ENCODE assay signal across 19 mouse cellular contexts in the genomic region with DNA sequence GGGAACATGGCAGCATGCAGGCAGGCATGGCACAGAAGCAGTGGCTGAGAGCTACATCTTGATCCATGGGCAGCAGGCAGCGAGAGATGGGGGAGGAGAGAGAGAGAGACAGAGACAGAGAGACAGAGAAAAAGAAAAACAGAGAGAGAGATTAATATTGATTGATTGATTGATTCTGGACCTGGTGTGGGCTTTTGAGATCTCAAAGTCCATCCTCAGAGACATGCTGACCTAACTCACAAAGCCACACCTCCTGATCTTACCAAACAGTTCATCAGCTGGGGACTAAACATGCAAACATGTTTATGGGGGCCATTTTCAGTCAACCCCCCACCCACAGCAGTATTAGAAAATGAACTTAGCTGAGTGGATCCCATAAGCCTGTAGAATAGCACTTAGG.
DNase-seq lines count a peak whose midpoint lies in the region; ATAC-seq and TF ChIP-seq lines count a peak whose summit lies in the region.
"Had no signal": no experiment of that assay in that cellular context is flagged by ENCODE, and none has a peak within 500 bp of the region (broad histone marks: within the 10 kb centered on the region; RNA-seq: fewer than 3 reads in every experiment).

No protein-coding gene starts in this region.

- no peak overlapping the region for H3K4me2 ChIP-seq in liver, embryonic 11.5 days
- H3K4me2 ChIP-seq in liver, postnatal 0 days (ENCODE audit: low read depth, low read length): no peak overlapping the region

- TF ChIP-seq POLR2A in liver, adult 2 months (IDR thresholded peaks at IDR 0.05; ENCODE audit: extremely low read depth, insufficient read depth, low read length): no peak

- H3K4me3 ChIP-seq in liver, adult 2 months (ENCODE audit: insufficient read depth, low read depth, low read length): no peak overlapping the region
- no peak overlapping the region for H3K4me3 ChIP-seq in liver, embryonic 11.5 days (ENCODE audit: low read depth, low read length)
- H3K4me3 ChIP-seq in liver, postnatal 0 days (ENCODE audit: low read depth, low read length): no peak overlapping the region

- ATAC-seq in liver, embryonic 11.5 days (replicated peaks; ENCODE audit: low FRiP score): no peak
- ATAC-seq in liver, postnatal 0 days: peak; percentile 33; the same call in 1 of the 2 replicates
- ATAC-seq: activated CD4-positive, CD25-positive, alpha-beta regulatory T cell, adult 4 months; CD4-positive, CD25-positive, alpha-beta regulatory T cell, adult 4 months; Patski had no signal

- H3K27me3 ChIP-seq in liver, adult 2 months (ENCODE audit: control insufficient read depth, insufficient read depth, low read length): no peaks in the 10 kb centered on the region
- no peaks in the 10 kb centered on the region for H3K27me3 ChIP-seq in liver, embryonic 11.5 days (replicated peaks; ENCODE audit: control insufficient read depth, insufficient read depth, low read length)
- no peaks in the 10 kb centered on the region for H3K27me3 ChIP-seq in liver, postnatal 0 days (ENCODE audit: insufficient read depth, low read length)
- H3K27me3 ChIP-seq: CH12.LX, Patski had no signal

- no peak for TF ChIP-seq CTCF in liver, adult 2 months (IDR thresholded peaks at IDR 0.05; ENCODE audit: low read depth, low read length)
- TF ChIP-seq CTCF in liver, postnatal 0 days (IDR thresholded peaks at IDR 0.05; ENCODE audit: low read depth): no peak

- H3K27ac ChIP-seq in liver, adult 2 months (replicated peaks; ENCODE audit: insufficient read depth, low read depth, low read length): peak overlapping the region; percentile 93
- H3K27ac ChIP-seq in liver, embryonic 11.5 days (ENCODE audit: low read depth, low read length): no peak overlapping the region
- H3K27ac ChIP-seq in liver, postnatal 0 days (ENCODE audit: low read depth): no peak overlapping the region

- no peak for TF ChIP-seq EP300 in liver, postnatal 0 days (IDR thresholded peaks at IDR 0.05; ENCODE audit: low read depth)

- peak; percentile 95 for DNase-seq in liver, adult 2 months (ENCODE audit: extremely low read depth, low read depth, low spot score)
- DNase-seq in liver, embryonic 11.5 days (ENCODE audit: low spot score): no peak
- DNase-seq in liver, postnatal 0 days: no peak
- no peak for DNase-seq in liver
- DNase-seq: adrenal gland, adult 2 months; adrenal gland, adult 8-10 months; adrenal gland, postnatal 10 days; adrenal gland, postnatal 14 days; adrenal gland, postnatal 25 days; adrenal gland, postnatal 36 days; B cell, adult 2 months; cerebellum, adult 11 months; cerebellum, adult 11-12 months; cerebellum, adult 18-20 months had no signal

- H3K9me3 ChIP-seq in liver, embryonic 11.5 days (ENCODE audit: control insufficient read depth, low read length): no peaks in the 10 kb centered on the region
- no peaks in the 10 kb centered on the region for H3K9me3 ChIP-seq in liver, postnatal 0 days (ENCODE audit: low read length)
- H3K9me3 ChIP-seq: G1E had no signal

- WGBS in liver, adult 2 months: 36% methylated on average over 1 of the region's 1 CpGs
- 83% methylated on average over 1 of the region's 1 CpGs for WGBS in liver, embryonic 11.5 days
- WGBS in liver, postnatal 0 days (ENCODE audit: insufficient replicate concordance): 91% methylated on average over 1 of the region's 1 CpGs

- no peak overlapping the region for H3K9ac ChIP-seq in liver, adult 2 months (ENCODE audit: low read depth, low read length)
- no peak overlapping the region for H3K9ac ChIP-seq in liver, embryonic 11.5 days (ENCODE audit: low read depth, low read length)
- no peak overlapping the region for H3K9ac ChIP-seq in liver, postnatal 0 days (replicated peaks)

- H3K79me2 ChIP-seq in liver, adult 2 months (ENCODE audit: control insufficient read depth, insufficient read depth, low read length): no peaks in the 10 kb centered on the region

- no peaks in the 10 kb centered on the region for H3K36me3 ChIP-seq in liver, adult 2 months (ENCODE audit: control insufficient read depth, insufficient read depth, low read length)
- no peaks in the 10 kb centered on the region for H3K36me3 ChIP-seq in liver, embryonic 11.5 days (ENCODE audit: control insufficient read depth, insufficient read depth, low read length)
- H3K36me3 ChIP-seq in liver, postnatal 0 days (replicated peaks; ENCODE audit: insufficient read depth, low read length): no peaks in the 10 kb centered on the region

- peaks cover 34% of the 10 kb centered on the region for H3K4me1 ChIP-seq in liver, adult 2 months (ENCODE audit: control insufficient read depth, insufficient read depth, low read length)
- no peaks in the 10 kb centered on the region for H3K4me1 ChIP-seq in liver, embryonic 11.5 days (replicated peaks; ENCODE audit: control insufficient read depth, insufficient read depth, low read length)
- H3K4me1 ChIP-seq in liver, postnatal 0 days (ENCODE audit: insufficient read depth): peaks cover 5% of the 10 kb centered on the region
